Mouse (Mus musculus): ENCODE results near the gene Hist1h3i. TPM values are rescaled to one million over a fixed set of nuclear protein-coding genes. Genes with fewer than 3 reads are reported as not detected.
"Not testable (repeated sequence)": the region's sequence is repeated elsewhere in the genome, so short reads cannot be mapped to it uniquely, and the experiment has no call there.

The Hist1h3i gene
- 100 to 1,000 TPM; 296 to 332 TPM for total RNA-seq (2021)
- long read RNA-seq, experiment 1, result 0 reads
- long read RNA-seq, experiment 2, result 0 reads

DNA sequence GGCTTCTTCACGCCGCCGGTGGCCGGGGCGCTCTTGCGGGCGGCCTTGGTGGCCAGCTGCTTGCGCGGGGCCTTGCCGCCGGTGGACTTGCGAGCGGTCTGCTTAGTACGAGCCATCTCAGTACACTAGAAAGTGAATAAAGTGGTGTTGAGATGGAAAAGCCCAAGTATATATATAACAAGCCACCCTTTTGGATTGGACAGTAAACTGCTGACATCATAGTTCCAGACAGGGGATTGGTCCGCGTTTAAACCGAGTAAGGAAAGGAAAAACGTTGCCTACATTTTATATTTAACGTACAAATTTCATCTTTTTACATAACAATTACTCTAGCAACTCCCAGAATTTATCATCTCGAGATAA lies at the start of gene Hist1h3i:
Hist1h3i (minus strand) TSS at position 116 of the 363 bp plus-strand sequence.
- DNase-seq, result peak; percentile 63

DNA sequence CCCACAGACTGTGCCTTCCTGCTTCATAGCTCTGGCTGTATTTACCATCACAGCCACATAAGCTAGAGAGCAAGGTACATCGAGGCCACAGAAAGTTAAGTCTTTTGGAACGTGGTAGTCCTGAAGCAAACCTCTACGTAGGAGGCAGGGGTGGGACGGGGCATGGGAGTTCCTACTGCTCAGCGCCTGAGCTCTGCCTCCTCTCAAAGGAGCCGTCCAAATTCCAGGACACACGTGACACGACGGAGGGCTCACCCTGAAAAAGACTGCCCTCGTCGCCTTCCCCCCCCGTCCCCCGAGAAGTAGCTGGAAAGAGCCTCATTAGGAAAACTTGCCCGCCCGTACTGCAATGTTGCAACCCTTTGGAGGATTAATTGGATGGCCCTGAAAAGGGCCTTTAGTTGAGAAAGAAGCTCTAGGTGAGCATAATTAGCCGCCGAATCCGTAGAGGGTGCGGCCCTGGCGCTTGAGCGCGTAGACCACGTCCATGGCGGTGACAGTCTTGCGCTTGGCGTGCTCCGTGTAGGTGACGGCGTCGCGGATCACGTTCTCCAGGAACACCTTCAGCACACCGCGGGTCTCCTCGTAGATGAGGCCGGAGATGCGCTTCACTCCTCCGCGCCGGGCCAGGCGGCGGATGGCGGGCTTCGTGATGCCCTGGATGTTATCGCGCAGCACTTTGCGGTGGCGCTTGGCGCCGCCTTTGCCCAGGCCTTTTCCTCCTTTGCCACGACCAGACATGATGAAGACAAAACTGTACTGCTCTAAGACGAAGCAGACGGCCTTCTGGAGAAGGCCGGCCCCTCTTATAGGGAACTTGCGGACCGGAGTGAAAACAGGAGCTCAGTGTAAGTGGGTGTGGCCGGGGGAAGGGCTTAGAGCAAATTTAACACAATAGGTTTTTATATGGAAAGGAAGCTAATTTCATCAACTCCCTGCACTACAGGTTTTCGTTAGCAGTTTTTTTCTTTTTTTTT lies 48.5 kb upstream of the Hist1h3i start, which contains the start of gene Hist1h4n:
Hist1h4n (minus strand) TSS at position 779 of the 977 bp plus-strand sequence.
- DNase-seq, result peak; percentile 35

DNA sequence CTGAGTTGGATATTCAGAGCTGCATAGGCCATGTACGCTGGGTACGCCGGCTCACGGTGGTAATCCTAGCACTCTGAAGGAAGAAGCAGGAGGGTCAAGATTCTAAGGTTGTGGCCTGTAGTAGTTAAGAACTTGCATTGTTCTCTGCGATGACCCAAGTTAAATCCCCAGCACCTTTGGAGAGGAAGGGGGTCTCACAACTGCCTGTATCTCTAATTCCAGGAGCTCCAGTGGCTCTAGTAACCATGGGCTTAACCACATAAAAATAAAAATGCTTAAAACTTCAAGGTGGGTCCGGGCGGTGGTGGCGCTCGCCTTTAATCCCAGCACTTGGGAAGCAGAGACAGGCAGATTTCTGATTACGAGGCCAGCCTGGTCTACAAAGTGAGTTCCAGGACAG lies 47.2 kb upstream of the Hist1h3i start:
- DNase-seq, result no peak

DNA sequence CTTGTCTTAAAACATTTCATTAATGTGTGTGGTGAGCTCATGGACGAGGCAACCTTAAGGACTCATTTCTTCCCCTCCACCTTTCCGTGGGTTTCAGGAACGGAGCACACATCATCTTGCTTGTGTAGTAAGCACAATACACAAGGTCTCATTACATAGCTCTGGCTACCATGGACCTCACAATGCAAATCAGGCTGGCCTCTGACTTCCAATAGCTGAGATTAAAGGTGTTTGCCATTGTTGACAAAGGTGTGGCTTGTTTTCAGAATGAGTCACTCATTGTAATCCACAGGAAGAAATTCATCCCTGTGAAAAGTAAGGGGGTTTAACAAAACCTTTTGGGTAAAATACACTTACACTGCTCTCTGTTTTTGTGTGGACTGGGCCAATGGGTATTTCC lies 45.3 kb upstream of the Hist1h3i start:
- DNase-seq, result no peak

DNA sequence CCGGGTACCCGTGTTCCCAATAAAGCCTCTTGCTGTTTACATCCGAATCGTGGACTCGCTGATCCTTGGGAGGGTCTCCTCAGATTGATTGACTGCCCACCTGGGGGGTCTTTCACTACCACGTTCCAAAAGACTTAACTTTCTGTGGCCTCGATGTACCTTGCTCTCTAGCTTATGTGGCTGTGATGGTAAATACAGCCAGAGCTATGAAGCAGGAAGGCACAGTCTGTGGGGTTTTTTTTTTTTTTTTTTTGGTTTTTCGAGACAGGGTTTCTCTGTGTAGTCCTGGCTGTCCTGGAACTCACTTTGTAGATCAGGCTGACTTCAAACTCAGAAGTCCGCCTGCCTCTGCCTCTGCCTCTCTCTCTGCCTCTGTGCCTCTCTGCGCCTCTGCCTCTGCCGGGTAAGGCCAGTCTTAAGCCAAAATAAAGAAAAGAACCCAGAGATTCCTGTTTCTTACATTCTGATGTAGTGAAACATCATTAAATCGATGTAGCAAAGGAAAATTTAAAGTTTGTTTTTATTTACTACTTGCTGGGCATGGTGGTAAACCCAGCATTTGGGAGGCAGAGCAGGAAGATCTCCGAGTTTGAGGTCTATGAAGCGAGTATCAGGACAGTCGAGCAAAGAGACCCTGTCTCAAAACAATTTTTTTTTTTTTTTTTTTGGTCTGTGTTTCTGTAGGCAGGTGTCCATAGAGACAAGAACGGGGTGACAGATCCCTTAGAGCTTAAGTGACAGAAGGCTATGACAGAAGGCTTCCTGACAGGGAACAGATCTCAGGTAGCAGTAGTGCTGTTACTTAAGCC lies 37.1 kb upstream of the Hist1h3i start:
- not testable (repeated sequence) for DNase-seq

DNA sequence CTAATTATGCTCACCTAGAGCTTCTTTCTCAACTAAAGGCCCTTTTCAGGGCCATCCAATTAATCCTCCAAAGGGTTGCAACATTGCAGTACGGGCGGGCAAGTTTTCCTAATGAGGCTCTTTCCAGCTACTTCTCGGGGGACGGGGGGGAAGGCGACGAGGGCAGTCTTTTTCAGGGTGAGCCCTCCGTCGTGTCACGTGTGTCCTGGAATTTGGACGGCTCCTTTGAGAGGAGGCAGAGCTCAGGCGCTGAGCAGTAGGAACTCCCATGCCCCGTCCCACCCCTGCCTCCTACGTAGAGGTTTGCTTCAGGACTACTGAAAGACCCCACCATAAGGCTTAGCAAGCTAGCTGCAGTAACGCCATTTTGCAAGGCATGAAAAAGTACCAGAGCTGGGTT lies 28.9 kb upstream of the Hist1h3i start:
- DNase-seq, result not testable (repeated sequence)

DNA sequence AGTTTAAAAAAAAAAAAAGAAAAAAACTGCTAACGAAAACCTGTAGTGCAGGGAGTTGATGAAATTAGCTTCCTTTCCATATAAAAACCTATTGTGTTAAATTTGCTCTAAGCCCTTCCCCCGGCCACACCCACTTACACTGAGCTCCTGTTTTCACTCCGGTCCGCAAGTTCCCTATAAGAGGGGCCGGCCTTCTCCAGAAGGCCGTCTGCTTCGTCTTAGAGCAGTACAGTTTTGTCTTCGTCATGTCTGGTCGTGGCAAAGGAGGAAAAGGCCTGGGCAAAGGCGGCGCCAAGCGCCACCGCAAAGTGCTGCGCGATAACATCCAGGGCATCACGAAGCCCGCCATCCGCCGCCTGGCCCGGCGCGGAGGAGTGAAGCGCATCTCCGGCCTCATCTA lies 28.4 kb upstream of the Hist1h3i start, which contains the start of gene Hist1h4m:
Hist1h4m (plus strand) TSS at position 208 of the 400 bp plus-strand sequence.
- DNase-seq, result peak; percentile 61

DNA sequence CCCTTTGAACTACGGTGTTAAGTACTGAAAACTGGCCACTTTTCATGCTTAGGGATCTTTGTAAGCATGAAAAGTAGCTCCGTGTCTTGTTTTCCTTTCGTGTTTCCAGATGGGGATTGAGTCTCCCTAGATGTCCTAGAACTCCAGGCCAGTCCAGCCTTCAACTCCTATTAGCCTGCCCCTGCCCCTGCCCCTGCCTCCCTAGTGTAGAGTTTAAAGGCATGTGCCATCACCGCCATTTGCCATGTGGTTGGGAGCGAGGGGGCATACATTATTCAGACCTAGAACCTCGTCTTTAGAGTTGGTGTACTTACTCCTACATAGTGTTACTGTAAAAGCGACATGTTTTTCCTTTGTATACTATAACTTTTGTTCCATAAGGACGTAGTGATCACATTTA lies 27.9 kb upstream of the Hist1h3i start:
- DNase-seq, result not testable (repeated sequence)

DNA sequence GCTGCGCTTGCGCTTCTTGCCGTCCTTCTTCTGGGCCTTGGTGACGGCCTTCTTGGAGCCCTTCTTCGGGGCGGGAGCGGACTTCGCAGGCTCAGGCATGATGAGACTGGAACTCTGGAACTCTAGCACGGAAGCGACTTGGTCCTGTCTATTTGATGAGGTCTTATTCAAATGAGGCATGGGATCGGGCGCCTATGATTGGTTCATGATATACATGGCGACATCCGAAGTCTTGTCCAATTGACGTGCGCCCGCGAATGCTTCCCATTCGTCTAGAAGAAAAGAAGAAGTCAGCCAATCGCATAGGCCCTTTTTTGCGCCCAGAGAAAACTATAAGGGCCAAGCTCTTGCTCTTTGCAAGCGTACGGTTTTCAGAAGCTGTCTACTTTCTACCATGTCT lies 26.9 kb upstream of the Hist1h3i start, which contains the start of the genes Hist1h2bq and Hist1h2ao:
Hist1h2bq (minus strand) TSS at position 125 of the 400 bp plus-strand sequence.
Hist1h2ao (plus strand) TSS at position 393 of the 400 bp plus-strand sequence.
- not testable (repeated sequence) for DNase-seq

DNA sequence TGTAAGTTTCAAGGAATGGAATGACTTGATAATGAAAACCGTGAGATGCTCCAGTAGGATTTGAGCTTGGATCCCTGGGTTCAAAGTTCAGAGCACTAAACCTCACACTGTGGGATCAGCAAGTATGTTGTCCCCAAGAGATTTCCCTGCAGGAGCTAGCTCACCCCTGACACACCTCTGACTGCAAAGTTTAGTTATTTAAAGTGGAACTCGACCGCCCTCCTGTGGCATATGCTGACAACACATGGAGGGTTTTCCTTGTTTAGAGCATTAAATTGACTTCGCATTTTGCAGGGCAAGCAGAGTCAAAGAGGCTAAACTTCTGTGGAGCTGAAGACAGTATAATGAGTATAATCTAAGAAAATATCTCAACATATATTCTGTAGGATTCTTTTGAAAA lies 19.9 kb upstream of the Hist1h3i start:
- DNase-seq, result not testable (repeated sequence)

DNA sequence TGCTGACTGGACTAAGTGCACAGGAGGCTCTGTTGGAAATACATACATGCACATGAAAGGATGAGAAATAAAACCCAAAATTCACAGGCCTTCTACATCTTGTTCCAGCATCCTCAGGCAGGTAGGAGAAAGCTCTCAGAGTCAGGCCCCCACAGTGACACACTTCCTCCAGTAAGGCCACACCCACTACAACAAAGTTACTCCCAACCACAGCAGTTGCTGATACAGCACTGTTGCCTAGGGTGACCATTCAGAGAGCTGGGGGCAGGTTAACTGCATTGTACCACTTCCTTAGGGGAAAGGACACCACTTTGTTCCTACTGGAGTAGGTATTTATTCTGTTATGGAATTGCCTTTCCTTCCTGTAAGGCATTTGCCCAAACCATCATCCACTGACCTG lies 14.0 kb upstream of the Hist1h3i start:
- not testable (repeated sequence) for DNase-seq

DNA sequence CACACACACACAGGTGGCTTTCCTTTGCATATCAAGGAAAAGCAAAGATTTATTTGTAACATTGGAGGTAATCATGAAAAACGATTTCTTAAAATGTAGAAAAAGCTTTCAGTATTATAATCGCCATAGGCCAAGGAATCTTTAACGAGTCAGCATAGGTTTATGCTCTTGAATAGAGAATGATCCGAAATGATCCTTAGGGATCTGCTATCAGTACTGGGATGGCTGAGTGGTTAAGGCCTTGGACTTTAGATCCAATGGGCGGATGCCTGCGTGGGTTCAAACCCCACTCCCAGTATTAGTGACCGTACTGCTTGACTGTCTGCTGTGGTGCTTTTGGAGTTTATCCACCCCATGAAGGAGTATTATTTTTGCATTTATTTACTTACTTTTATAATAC lies 12.4 kb upstream of the Hist1h3i start:
- no peak for DNase-seq

DNA sequence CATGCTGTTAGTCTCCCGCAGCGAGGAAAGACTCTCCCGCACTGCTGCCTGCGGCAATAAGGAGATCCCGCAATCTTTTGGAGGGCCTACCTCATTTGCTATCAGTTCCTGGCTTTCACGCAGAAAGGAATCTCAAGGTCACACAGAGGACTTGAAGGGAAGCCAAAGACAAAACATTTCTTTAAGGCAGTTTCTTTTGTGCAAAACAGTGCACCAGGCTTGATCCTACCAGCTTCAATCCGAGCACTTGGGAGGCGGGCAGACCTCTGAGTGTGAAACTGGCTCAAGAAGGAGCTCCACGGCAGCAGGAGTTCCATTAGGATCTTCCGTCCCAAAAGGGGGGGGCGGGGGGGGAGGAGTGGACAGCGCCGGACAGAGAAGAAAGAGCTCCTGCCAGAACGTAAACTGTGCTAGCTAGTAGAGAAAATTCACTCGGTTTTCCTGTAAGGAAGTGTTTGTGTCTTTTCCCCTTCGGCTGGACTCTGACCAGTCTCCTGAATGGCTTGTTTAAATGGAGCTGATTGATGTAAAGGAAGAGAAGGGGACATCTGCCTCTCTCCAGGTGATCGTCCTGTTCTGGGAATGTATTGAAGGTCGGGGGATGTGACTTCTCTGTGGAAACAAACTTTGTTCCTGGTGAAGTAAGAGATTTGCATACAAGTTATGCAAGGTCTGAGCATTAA lies 7.6 kb upstream of the Hist1h3i start:
- peak; percentile 36 for DNase-seq

DNA sequence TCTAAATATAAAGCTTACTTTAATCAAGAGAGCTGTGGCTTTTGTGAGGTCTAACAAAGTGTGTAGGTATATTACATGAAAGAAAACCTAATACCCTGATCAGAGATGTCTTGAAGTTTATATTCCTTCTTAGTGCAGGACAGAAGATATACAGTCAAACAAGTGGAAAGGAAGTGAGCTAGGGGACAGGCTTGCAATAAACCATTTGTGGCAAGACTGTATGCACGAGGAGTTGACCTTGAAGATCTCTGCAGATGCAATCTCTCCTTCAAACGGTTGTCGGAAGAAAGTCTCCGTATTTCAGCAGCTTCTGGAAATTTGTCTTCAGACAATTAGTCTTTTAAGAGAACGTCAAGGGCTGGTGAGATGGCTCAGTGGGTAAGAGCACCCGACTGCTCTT lies 6.8 kb upstream of the Hist1h3i start:
- no peak for DNase-seq

DNA sequence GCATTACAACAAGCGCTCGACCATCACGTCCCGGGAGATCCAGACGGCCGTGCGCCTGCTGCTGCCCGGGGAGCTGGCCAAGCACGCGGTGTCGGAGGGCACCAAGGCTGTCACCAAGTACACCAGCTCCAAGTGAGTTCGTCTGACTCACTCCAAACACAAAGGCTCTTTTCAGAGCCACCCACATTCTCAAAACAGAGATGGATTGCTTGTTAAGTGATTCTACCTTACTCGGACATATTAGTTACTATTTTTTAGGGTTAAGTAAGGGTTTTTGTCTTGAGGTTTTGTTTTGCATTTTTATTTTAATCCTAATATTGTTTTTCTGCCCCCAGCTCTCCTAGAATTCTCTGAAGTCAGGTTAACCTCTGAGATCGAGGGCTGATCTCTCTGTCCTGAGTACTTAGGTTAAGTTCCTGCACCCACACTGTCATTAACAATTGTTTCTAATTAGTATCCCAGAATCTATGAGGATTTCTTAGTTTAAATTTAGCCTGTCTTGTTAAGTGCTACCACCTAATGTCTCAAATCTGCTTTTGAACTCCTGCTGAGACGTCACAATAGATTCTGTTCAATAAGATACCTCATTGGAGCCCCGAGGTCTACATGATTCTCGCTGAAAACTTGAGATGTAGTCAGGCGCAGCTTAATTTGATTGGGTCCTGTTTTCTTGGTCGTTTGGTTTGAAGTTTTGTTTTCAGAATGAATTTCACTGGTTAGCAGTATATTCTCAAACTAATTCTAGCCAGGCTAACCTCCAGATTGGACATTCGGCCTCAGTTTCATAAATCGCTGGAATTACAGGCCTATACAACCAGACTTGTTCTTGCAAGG lies 4.8 kb upstream of the Hist1h3i start:
- DNase-seq, result no peak

DNA sequence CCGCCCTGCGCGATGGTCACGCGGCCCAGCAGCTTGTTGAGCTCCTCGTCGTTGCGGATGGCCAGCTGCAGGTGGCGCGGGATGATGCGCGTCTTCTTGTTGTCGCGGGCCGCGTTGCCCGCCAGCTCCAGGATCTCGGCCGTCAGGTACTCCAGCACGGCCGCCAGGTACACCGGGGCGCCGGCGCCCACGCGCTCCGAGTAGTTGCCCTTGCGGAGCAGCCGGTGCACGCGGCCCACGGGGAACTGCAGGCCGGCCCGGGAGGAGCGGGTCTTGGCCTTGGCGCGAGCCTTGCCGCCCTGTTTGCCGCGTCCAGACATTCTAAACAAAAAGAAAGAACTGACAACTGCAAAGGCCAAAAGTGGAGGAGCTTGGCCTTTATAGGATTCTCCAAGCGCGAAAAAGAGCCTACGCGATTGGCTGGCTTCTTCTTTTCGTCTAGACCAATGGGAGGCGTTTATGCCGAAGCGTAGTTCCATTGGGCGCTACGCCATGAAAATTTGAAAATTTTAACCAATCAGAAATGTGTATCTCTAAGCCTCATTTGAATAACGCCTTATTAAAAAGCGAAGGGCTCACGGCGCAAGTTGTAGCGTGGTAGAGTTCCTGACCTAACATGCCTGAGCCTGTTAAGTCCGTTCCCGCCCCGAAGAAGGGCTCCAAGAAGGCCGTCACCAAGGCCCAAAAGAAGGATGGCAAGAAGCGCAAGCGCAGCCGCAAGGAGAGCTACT lies 3.9 kb upstream of the Hist1h3i start, which contains the start of the genes Hist1h2an and Hist1h2bp:
Hist1h2an (minus strand) TSS at position 320 of the 731 bp plus-strand sequence.
Hist1h2bp (plus strand) TSS at position 563 of the 731 bp plus-strand sequence.
- peak; percentile 85 for DNase-seq

DNA sequence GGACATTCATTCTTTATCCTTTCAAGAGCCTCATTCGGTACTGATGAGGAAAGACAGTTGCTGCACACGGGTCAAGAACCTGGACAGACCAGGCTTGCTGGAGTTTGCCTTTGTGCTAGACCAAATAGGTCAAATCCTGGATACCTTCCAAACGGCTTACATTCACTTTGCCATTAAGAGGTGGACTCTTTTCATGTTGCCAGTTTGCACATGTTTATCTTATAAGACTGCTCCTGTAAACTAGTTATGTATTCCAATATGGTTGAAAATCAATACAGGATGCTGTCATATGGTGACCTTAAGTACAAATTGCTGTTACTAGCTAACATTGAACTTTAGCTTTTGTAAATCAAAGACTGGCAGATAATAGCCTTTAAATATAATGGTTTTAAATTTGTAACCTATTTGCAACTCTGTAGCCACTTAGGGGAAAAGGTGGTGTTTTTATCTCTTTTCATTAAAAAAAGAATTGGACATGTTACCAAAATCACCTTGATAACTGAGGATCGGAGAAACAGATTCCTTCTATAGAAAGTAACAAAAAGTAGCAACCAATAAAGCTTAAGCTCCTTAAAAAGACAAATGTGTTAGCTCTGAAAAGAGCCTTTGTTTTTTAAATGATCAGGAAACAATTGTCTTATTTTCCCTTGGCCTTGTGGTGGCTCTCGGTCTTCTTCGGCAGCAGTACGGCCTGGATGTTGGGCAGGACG lies 3.2 kb upstream of the Hist1h3i start:
- DNase-seq, result no peak

DNA sequence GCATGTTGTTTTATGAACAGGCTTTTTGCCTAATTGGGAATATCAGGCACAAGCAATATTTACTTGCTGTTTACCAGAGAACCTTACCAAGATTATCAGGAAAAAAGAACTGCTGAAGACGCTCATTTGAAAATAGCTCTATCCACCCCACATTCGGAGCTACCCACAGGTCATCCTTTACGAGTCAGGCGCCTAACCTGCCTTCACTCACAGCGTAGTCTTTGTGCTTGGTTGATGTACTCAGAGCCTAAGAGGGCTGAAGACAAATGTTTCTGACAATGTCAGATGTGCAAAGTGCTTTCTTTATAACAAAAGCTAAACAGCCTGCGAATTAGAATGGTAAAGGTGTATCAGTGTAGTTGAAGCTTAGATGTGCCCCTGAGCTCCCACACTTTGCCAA lies 1.1 kb upstream of the Hist1h3i start:
- DNase-seq, result no peak

DNA sequence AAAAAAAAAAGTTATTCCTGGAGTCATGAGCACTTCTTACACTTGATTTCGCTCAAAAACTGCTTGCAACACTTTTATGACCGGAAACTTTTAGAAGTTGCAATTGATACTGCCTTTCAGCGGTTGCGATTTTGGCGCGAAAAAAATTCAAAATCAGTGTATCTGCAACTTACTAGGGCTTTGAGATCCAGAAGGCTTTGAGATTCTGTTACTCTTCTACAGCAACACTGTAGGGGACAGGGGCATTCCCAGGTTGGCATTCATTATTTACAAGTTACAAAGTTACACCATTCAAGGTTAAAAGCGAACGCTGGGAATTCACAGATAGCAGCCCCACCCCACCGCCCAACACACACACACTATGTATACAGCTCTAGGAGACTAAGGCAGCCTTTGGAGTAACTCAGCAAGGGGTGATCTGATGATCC lies 578 bp upstream of the Hist1h3i start:
- peak; percentile 42 for DNase-seq
